Mouse (Mus musculus): ENCODE measurements around the gene Rps28.

DNA sequence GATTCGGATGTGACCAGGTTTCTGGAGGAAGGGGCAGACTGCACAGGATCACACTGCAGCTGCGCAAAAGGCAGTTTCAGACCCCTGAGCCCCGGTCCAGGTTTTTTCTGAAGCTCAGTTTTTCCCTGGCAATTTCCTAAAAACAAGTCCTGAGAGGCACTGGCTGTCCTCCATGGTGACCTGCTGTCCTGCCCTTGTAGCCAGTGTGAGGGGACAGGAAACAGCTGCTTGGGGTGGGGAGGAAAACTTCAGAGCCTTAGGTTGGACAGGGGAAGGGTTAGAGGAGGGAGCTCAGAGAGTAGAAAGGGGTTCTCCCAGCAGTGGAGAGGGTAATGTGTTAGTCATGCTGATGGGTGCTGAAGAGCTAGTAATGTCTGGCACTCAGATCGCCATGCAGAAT lies 11.4 kb downstream of the Rps28 start:
- TF ChIP-seq CTCF (IDR thresholded peaks at IDR 0.05) (no peak), EP300 (IDR thresholded peaks at IDR 0.05) (peak; percentile 94)

Data from lung, postnatal 0 days (tissue).